Mouse (Mus musculus): ENCODE data around the gene Tbx6.
"Not testable (repeated sequence)": the region's sequence is repeated elsewhere in the genome, so short reads cannot be mapped to it uniquely, and the experiment has no call there.

Gene Tbx6

GRCm38 (mm10) chr7:126770784-126771183, 10.5 kb upstream of the Tbx6 start:
- no peak for DNase-seq

- no peak for DNase-seq
Measured at GRCm38 (mm10) chr7:126773351-126773750, 7.9 kb upstream of the Tbx6 start.

- DNase-seq: no peak
Measured at GRCm38 (mm10) chr7:126774463-126774862, 6.8 kb upstream of the Tbx6 start.

GRCm38 (mm10) chr7:126775185-126775977, 5.9 kb upstream of the Tbx6 start:
- DNase-seq: no peak

- no peak for DNase-seq
Measured at GRCm38 (mm10) chr7:126775978-126776234, 5.4 kb upstream of the Tbx6 start.

- peak; percentile 92 to 98 for DNase-seq
Measured at GRCm38 (mm10) chr7:126776598-126777057, 4.7 kb upstream of the Tbx6 start, which contains the start of gene Ypel3. Gene Ypel3, plus strand, starts transcription at chr7:126776955.

- DNase-seq: peak; percentile 42 to 48
Measured at GRCm38 (mm10) chr7:126777476-126777875, 3.8 kb upstream of the Tbx6 start.

- DNase-seq: no peak
Measured at GRCm38 (mm10) chr7:126778147-126778546, 3.1 kb upstream of the Tbx6 start.

GRCm38 (mm10) chr7:126779101-126779500, 2.2 kb upstream of the Tbx6 start:
- DNase-seq: not testable (repeated sequence)

GRCm38 (mm10) chr7:126779983-126780970, 1.0 kb upstream of the Tbx6 start:
- peak; percentile 87 to 90 for DNase-seq

GRCm38 (mm10) chr7:126781661-126782370, 533 bp downstream of the Tbx6 start:
- DNase-seq: no peak

GRCm38 (mm10) chr7:126782693-126783092, 1.4 kb downstream of the Tbx6 start:
- DNase-seq: no peak

- no peak for DNase-seq
Measured at GRCm38 (mm10) chr7:126784469-126784868, 3.2 kb downstream of the Tbx6 start.

- DNase-seq: no peak
Measured at GRCm38 (mm10) chr7:126785056-126785455, 3.8 kb downstream of the Tbx6 start.

GRCm38 (mm10) chr7:126786142-126786541, 4.9 kb downstream of the Tbx6 start:
- DNase-seq: no peak

- DNase-seq: no peak
Measured at GRCm38 (mm10) chr7:126789141-126789540, 7.9 kb downstream of the Tbx6 start.

GRCm38 (mm10) chr7:126791851-126792720, 10.8 kb downstream of the Tbx6 start, which contains the start of gene Ppp4c:
Gene Ppp4c, minus strand, starts transcription at chr7:126792496.
- DNase-seq: peak; percentile 94 to 97

GRCm38 (mm10) chr7:126792721-126793443, 11.6 kb downstream of the Tbx6 start:
- no peak for DNase-seq

GRCm38 (mm10) chr7:126793456-126794270, 12.4 kb downstream of the Tbx6 start:
- no peak for DNase-seq

- no peak for DNase-seq
Measured at GRCm38 (mm10) chr7:126794271-126794605, 13.0 kb downstream of the Tbx6 start.
